Mouse (Mus musculus) hindbrain, embryonic 11.5 days (tissue): ENCODE measurements around the gene Btbd3. TPM values are rescaled to one million over a fixed set of nuclear protein-coding genes. Genes with fewer than 3 reads are reported as not detected.

Experiments
- ATAC-seq: fragments of 200-750 bp; cut with Nextera tagmentation; 2 replicates; pipeline ENCODE4 v1.8.0; 2017; ENCODE audit warnings: mild to moderate bottlenecking, moderate TSS enrichment, moderate library complexity; ENCODE audit not compliant: low FRiP score
- DNase-seq: peaks from one replicate; pipeline ENCODE4 v3.0.0-alpha.2; 2015; ENCODE audit warnings: low spot score
- H3K27ac ChIP-seq: fragments of 300-500 bp; sonication (generic); 2 replicates; pipeline ENCODE4 v1.5.1; 2014; ENCODE audit warnings: mild to moderate bottlenecking, low read depth, low read length
- H3K27me3 ChIP-seq: fragments of 300-500 bp; sonication (generic); 2 replicates; pipeline ENCODE4 v1.6.1; 2014; ENCODE audit warnings: mild to moderate bottlenecking, low read length, moderate library complexity, mixed read lengths; ENCODE audit not compliant: control insufficient read depth, insufficient read depth
- H3K36me3 ChIP-seq: fragments of 300-500 bp; sonication (generic); 2 replicates; pipeline ENCODE4 v1.6.1; 2014; ENCODE audit warnings: mild to moderate bottlenecking, low read length, moderate library complexity, mixed read lengths; ENCODE audit not compliant: control insufficient read depth, insufficient read depth
- H3K4me1 ChIP-seq: fragments of 300-500 bp; sonication (generic); replicated peaks from 2 replicates; pipeline ENCODE4 v1.6.1; 2014; ENCODE audit warnings: low read length, mixed read lengths; ENCODE audit not compliant: control insufficient read depth, insufficient read depth
- H3K4me2 ChIP-seq: fragments of 300-500 bp; sonication (generic); replicated peaks from 2 replicates; pipeline ENCODE4 v1.6.1; 2014; ENCODE audit warnings: mild to moderate bottlenecking, low read depth, low read length
- H3K4me3 ChIP-seq: fragments of 300-500 bp; sonication (generic); 2 replicates; pipeline ENCODE4 v1.5.1; 2014; ENCODE audit warnings: low read depth, low read length
- H3K9ac ChIP-seq: fragments of 300-500 bp; sonication (generic); 2 replicates; pipeline ENCODE4 v1.6.1; 2014; ENCODE audit warnings: low read depth, low read length
- H3K9me3 ChIP-seq: fragments of 300-500 bp; sonication (generic); 2 replicates; pipeline ENCODE4 v1.6.1; 2016; ENCODE audit warnings: low read length; ENCODE audit not compliant: control insufficient read depth
- WGBS: fragments of 180-500 bp; shearing (Covaris S2); extraction: QIAGEN DNeasy Blood & Tissue Kit; methylation state at CpG from one replicate; pipeline ENCODE4 v1.1.7; 2014; 5-methylcytosine and 5-hydroxymethylcytosine counted together
- polyA plus RNA-seq: library from polyadenylated mRNA; unstranded; fragments of >200 nt; fragmentation: Nextera tagmentation; extraction: Ambion mirVana; gene quantifications from 2 replicates; pipeline ENCODE4 v1.2.1, GENCODE M21; 2014

The Btbd3 gene
- polyA plus RNA-seq, 1 experiment from 2014 or later: 19.3 TPM

- Histone ChIP-seq H3K27me3 (no peaks in the 10 kb centered on the region), H3K36me3 (no peaks in the 10 kb centered on the region), H3K27ac (no peak overlapping the region), H3K4me3 (peak overlapping the region; percentile 95), H3K4me1 (no peaks in the 10 kb centered on the region), H3K9me3 (no peaks in the 10 kb centered on the region), H3K9ac (peak overlapping the region; percentile 91; the same call in 1 of the 2 replicates), H3K4me2 (peak overlapping the region; percentile 66)
- ATAC-seq (peak; percentile 33; the same call in 1 of the 2 replicates), DNase-seq (peak; percentile 87)
- 0% methylated on average over 8 of the region's 10 CpGs for WGBS
Measured at GRCm38 (mm10) chr2:138257692-138258315, 1.4 kb downstream of the Btbd3 start.

- H3K4me3 ChIP-seq: no peak overlapping the region
- WGBS: 86% methylated on average over 7 of the region's 7 CpGs
- H3K9me3 ChIP-seq: no peaks in the 10 kb centered on the region
- H3K4me2 ChIP-seq: no peak overlapping the region
- ATAC-seq: no peak
- H3K4me1 ChIP-seq: no peaks in the 10 kb centered on the region
- no peak overlapping the region for H3K9ac ChIP-seq
- H3K36me3 ChIP-seq: no peaks in the 10 kb centered on the region
- no peaks in the 10 kb centered on the region for H3K27me3 ChIP-seq
- DNase-seq: no peak
- no peak overlapping the region for H3K27ac ChIP-seq
Measured at GRCm38 (mm10) chr2:138261140-138261539, 4.8 kb downstream of the Btbd3 start.

DNA sequence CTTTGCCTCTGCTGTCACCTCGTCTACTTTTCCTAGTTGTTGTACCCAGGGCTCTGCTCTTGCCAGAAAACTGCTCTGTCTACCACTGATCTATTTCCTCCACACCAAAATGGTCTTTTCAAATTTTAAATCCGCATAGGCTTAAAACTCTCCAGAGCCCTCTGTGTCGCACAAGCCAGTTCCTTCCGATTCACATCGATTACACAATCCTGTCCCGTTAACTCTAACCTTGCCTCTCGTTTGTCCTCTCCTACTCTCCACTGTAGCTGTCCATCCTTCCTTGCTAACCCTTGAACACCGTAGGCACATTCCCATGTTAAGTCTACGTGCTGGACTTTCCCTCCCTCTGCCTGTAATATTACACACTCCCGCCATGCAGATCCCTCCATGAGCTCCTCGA, 6.5 kb downstream of the Btbd3 start:
- Histone ChIP-seq H3K9me3 (no peaks in the 10 kb centered on the region), H3K9ac (no peak overlapping the region), H3K36me3 (no peaks in the 10 kb centered on the region), H3K27me3 (no peaks in the 10 kb centered on the region), H3K4me2 (no peak overlapping the region), H3K4me3 (no peak overlapping the region), H3K27ac (no peak overlapping the region), H3K4me1 (no peaks in the 10 kb centered on the region; the same call in 1 of the 2 replicates)
- 90% methylated on average over 11 of the region's 11 CpGs for WGBS
- DNase-seq (no peak), ATAC-seq (no peak)

DNA sequence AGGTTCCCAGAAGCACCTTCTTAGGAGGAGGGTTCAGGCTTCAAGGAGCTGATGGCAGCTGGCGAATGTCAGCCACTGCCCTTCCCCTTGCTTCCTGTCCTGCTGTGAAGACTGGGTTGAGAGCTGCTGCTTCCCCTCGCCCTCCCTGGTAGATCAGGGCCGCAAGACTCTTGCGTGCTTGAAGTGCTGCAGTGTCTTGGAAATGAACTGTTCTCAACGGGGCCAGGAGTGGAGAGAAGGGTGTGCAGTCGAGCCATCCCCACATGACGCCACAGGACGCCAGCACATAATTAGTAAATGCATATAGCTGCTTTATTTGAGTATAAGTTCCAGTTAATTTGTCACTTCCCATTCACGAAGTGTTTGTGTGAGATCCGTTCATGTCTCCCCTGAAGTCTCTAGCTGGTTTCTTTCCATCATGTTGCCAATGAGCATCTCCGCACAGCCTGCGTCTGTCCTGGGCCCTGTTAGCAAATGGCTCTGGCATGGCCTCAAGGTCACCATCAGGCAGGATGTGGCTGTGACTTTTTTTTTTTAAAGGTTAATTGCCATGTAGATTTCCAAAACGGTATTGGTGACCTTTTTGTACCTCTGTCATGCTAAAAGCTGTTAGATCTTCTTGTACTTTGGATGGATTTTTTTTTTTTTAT, 9.1 kb downstream of the Btbd3 start:
- Histone ChIP-seq H3K4me3 (no peak overlapping the region), H3K9me3 (no peaks in the 10 kb centered on the region), H3K36me3 (no peaks in the 10 kb centered on the region), H3K9ac (no peak overlapping the region), H3K27ac (no peak overlapping the region), H3K4me1 (peaks cover 3% of the 10 kb centered on the region; the same call in 1 of the 2 replicates), H3K27me3 (no peaks in the 10 kb centered on the region), H3K4me2 (no peak overlapping the region)
- ATAC-seq (peak; percentile 25; the same call in 1 of the 2 replicates), DNase-seq (no peak)
- WGBS: 24% methylated on average over 13 of the region's 13 CpGs

- Histone ChIP-seq H3K4me3 (no peak overlapping the region), H3K27ac (no peak overlapping the region), H3K4me1 (peaks cover 3% of the 10 kb centered on the region; the same call in 1 of the 2 replicates), H3K9ac (no peak overlapping the region), H3K4me2 (no peak overlapping the region), H3K36me3 (no peaks in the 10 kb centered on the region), H3K27me3 (no peaks in the 10 kb centered on the region), H3K9me3 (no peaks in the 10 kb centered on the region)
- no peak for ATAC-seq
- DNase-seq: no peak
- 69% methylated on average over 5 of the region's 5 CpGs for WGBS
Measured at GRCm38 (mm10) chr2:138266679-138267078, 10.3 kb downstream of the Btbd3 start.

GRCm38 (mm10) chr2:138267852-138268513, 11.6 kb downstream of the Btbd3 start:
- 71% methylated on average over 4 of the region's 4 CpGs for WGBS
- Histone ChIP-seq H3K36me3 (no peaks in the 10 kb centered on the region), H3K27ac (no peak overlapping the region), H3K9ac (no peak overlapping the region), H3K9me3 (no peaks in the 10 kb centered on the region), H3K4me1 (peaks cover 3% of the 10 kb centered on the region; the same call in 1 of the 2 replicates), H3K4me2 (no peak overlapping the region), H3K27me3 (no peaks in the 10 kb centered on the region), H3K4me3 (no peak overlapping the region)
- no peak for DNase-seq
- ATAC-seq: no peak

DNA sequence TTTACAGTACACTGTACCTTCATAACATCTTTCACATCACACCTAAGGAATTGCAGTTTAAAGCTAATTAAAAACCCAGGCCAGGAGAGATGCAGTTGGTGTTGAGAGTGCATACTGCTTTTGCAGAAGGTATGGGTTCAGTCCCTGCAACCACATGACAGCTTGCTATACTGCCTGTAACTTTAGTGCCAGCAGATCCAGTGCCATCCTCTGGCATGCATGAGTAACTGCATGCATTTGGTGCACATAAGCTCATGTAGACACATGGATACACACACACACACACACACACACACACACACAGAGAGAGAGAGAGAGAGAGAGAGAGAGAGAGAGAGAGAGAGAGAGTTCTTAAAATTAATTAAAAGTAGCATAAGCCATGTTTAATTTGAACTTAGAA, 13.0 kb downstream of the Btbd3 start:
- no peaks in the 10 kb centered on the region for H3K27me3 ChIP-seq
- H3K4me2 ChIP-seq: no peak overlapping the region
- no peak for ATAC-seq
- H3K9me3 ChIP-seq: no peaks in the 10 kb centered on the region
- peaks cover 3% of the 10 kb centered on the region; the same call in 1 of the 2 replicates for H3K4me1 ChIP-seq
- no peak overlapping the region for H3K4me3 ChIP-seq
- no peak overlapping the region for H3K27ac ChIP-seq
- DNase-seq: no peak
- no peaks in the 10 kb centered on the region for H3K36me3 ChIP-seq
- H3K9ac ChIP-seq: no peak overlapping the region

DNA sequence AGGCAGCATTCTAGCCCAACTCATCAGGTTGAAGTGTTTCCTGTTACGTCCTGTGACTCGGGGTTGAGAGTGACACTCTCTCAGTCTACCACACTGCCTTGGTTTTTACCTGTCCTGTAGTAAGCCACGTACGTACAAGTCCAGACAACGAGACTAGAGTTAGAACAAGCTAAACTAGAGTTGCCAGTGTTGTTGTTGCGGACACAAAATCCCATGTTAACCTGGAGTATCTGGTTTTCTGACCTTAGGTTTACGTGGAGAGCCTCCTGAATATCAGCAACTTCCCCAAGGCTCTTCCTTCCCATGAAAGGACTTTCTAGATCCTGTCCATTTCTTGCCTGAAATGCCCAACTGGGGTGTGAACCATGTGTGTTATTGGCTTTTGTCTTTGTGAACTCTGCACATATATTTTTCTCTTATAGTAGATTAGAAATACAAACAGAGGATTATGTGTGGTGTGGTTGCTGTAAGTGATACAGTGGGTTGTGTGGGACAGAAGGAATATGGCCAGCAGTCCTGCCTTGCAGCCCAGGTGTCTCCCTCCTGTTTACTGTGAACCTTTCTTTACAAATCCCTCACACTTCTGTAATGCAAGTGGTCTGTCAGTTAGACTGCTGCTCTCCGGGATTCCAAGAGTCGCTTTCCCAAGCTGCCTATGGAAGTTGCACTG, 17.2 kb downstream of the Btbd3 start:
- no peak for ATAC-seq
- Histone ChIP-seq H3K27ac (no peak overlapping the region), H3K4me1 (0 out of 2 replicates have a peak, but pooled peaks cover 2% of the 10 kb centered on the region), H3K9ac (no peak overlapping the region), H3K36me3 (no peaks in the 10 kb centered on the region), H3K27me3 (no peaks in the 10 kb centered on the region), H3K4me2 (no peak overlapping the region), H3K4me3 (no peak overlapping the region), H3K9me3 (no peaks in the 10 kb centered on the region)
- DNase-seq: no peak
- 90% methylated on average over 9 of the region's 9 CpGs for WGBS
